Comparison of ENCODE assay signal across 35 mouse cellular contexts in the genomic region with DNA sequence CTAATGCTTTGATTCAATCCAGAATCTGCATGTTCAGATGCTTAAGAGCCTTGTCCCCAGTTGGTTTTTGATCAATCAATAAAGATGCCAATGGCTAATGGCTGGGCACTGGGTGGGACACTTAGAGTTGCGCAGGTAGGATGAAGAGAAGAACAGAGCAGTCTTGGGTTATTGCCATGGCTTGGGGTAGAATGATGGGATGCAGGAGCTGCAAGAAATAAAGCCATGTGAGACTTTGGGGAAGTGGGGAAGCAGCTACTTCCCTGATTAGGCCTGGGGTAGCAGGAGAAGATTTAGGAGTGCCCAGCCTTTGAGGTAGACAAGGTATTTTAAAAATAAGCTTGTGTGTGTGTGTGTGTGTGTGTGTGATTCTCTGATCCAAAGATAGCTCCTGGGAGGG. TPM values are rescaled to one million over a fixed set of nuclear protein-coding genes. Genes with fewer than 3 reads are reported as not detected.
"Had no signal": no experiment of that assay in that cellular context is flagged by ENCODE, and none has a peak within 500 bp of the region (broad histone marks: within the 10 kb centered on the region; RNA-seq: fewer than 3 reads in every experiment).

No protein-coding gene starts in this region.

- H3K27ac ChIP-seq: embryonic facial prominence, embryonic 10.5 days; embryonic facial prominence, embryonic 12.5 days; embryonic facial prominence, embryonic 13.5 days; embryonic facial prominence, embryonic 15.5 days; forebrain, embryonic 10.5 days; forebrain, embryonic 12.5 days; forebrain, embryonic 13.5 days; forebrain, embryonic 15.5 days; gastrocnemius, adult 2 months; heart, adult 2 months had no signal

- H3K4me1 ChIP-seq: embryonic facial prominence, embryonic 10.5 days; embryonic facial prominence, embryonic 12.5 days had no signal

- DNase-seq: cerebellum, adult 2 months; cerebellum, adult 8-10 months; cerebellum, adult 9-10 months; cerebellum, adult 9-11 months; cerebellum, postnatal 10 days; cerebellum, postnatal 14 days; cerebellum, postnatal 25 days; cerebellum, postnatal 36 days; embryo, embryonic 11 days; forebrain, postnatal 0 days; gastrocnemius, adult 2 months; gastrocnemius, postnatal 10 days; gastrocnemius, postnatal 14 days; gastrocnemius, postnatal 25 days; gastrocnemius, postnatal 36 days; heart, adult 2 months had no signal

- H3K36me3 ChIP-seq: embryonic facial prominence, embryonic 10.5 days; embryonic facial prominence, embryonic 12.5 days; embryonic facial prominence, embryonic 13.5 days; embryonic facial prominence, embryonic 15.5 days; forebrain, embryonic 10.5 days; forebrain, embryonic 12.5 days; forebrain, embryonic 15.5 days had no signal

- H3K27me3 ChIP-seq: embryonic facial prominence, embryonic 12.5 days; embryonic facial prominence, embryonic 15.5 days; forebrain, embryonic 13.5 days; forebrain, embryonic 15.5 days had no signal

- H3K4me3 ChIP-seq: embryonic facial prominence, embryonic 10.5 days; embryonic facial prominence, embryonic 12.5 days; embryonic facial prominence, embryonic 13.5 days; embryonic facial prominence, embryonic 15.5 days; erythroblast, embryonic 14.5 days; forebrain, embryonic 10.5 days; forebrain, embryonic 12.5 days; forebrain, embryonic 13.5 days; forebrain, embryonic 15.5 days; gastrocnemius, adult 2 months; heart, adult 2 months had no signal

- H3K9me3 ChIP-seq: embryonic facial prominence, embryonic 10.5 days; embryonic facial prominence, embryonic 12.5 days; embryonic facial prominence, embryonic 13.5 days; embryonic facial prominence, embryonic 15.5 days; forebrain, embryonic 10.5 days; forebrain, embryonic 12.5 days; forebrain, embryonic 13.5 days; forebrain, embryonic 15.5 days had no signal

RNA-seq across cellular contexts. Expression of gene Clrn2, which starts 26.5 kb away (rescaled TPM):
- total RNA-seq: common myeloid progenitor, adult 5-6 weeks; forebrain, postnatal 0 days; gastrocnemius, adult 18-20 months; gastrocnemius, adult 2 months; gastrocnemius, adult 8-10 months; gastrocnemius, postnatal 10 days; gastrocnemius, postnatal 14 days; gastrocnemius, postnatal 25 days; gastrocnemius, postnatal 36 days; gastrocnemius, postnatal 4 days; granulocyte monocyte progenitor cell, adult 5-6 weeks; heart, adult 2 months; heart, adult 8-10 months had no signal
- polyA plus RNA-seq: cerebellum, adult 2 months; embryonic facial prominence, embryonic 10.5 days; embryonic facial prominence, embryonic 12.5 days; embryonic facial prominence, embryonic 13.5 days; erythroblast, embryonic 14.5 days; forebrain, embryonic 11.5 days; forebrain, embryonic 12.5 days; forebrain, embryonic 13.5 days; forebrain, embryonic 14.5 days; forebrain, embryonic 16.5 days; forebrain, postnatal 0 days; gonadal fat pad, adult 2 months; heart, adult 2 months had no signal
